8 mouse cellular contexts compared by ENCODE assay signal in genomic region chr16:90810716-90811256, GRCm38 (mm10). TPM values are rescaled to one million over a fixed set of nuclear protein-coding genes. Genes with fewer than 3 reads are reported as not detected.
DNase-seq lines count a peak whose midpoint lies in the region; ATAC-seq and TF ChIP-seq lines count a peak whose summit lies in the region.

No protein-coding gene starts in this region.

- no peak for ATAC-seq in heart, embryonic 11.5 days (replicated peaks; ENCODE audit: insufficient number of reproducible peaks, low FRiP score, low TSS enrichment)
- no peak for ATAC-seq in G1E (ENCODE audit: extremely low read depth, insufficient number of reproducible peaks, low FRiP score, poor library complexity, severe bottlenecking)
- peak; percentile 2; the same call in 1 of the 2 replicates for ATAC-seq in granulocyte monocyte progenitor cell, adult 5-6 weeks (replicated peaks; ENCODE audit: poor library complexity, severe bottlenecking)
- no peak for ATAC-seq in liver, embryonic 15.5 days (ENCODE audit: insufficient read depth)
- ATAC-seq in activated CD4-positive, CD25-positive, alpha-beta regulatory T cell, adult 4 months = no peak

- peak overlapping the region; percentile 78 for H3K4me3 ChIP-seq in heart, embryonic 11.5 days (ENCODE audit: low read depth, low read length)
- H3K4me3 ChIP-seq in G1E (ENCODE audit: low read depth, low read length) = peak overlapping the region; percentile 91; the same call in 1 of the 2 replicates
- H3K4me3 ChIP-seq in liver, embryonic 15.5 days (replicated peaks) = peak overlapping the region; percentile 68

- H3K9me3 ChIP-seq in heart, embryonic 11.5 days (replicated peaks; ENCODE audit: control insufficient read depth, low read length) = no peaks in the 10 kb centered on the region
- H3K9me3 ChIP-seq in G1E (replicated peaks) = no peaks in the 10 kb centered on the region
- H3K9me3 ChIP-seq in liver, embryonic 15.5 days (replicated peaks) = no peaks in the 10 kb centered on the region

- H3K4me1 ChIP-seq in heart, embryonic 11.5 days (ENCODE audit: control insufficient read depth, insufficient read depth, low read length) = peaks cover 11% of the 10 kb centered on the region
- peaks cover 27% of the 10 kb centered on the region for H3K4me1 ChIP-seq in G1E (ENCODE audit: insufficient read depth, low read depth, low read length)
- peaks cover 44% of the 10 kb centered on the region for H3K4me1 ChIP-seq in liver, embryonic 15.5 days (replicated peaks)

- TF ChIP-seq CTCF in G1E (IDR thresholded peaks at IDR 0.05; ENCODE audit: low read depth, low read length) = no peak

- H3K36me3 ChIP-seq in heart, embryonic 11.5 days (ENCODE audit: control insufficient read depth, insufficient read depth, low read length) = no peaks in the 10 kb centered on the region
- peaks cover 27% of the 10 kb centered on the region for H3K36me3 ChIP-seq in G1E (replicated peaks)
- no peaks in the 10 kb centered on the region for H3K36me3 ChIP-seq in liver, embryonic 15.5 days (replicated peaks)

- peak overlapping the region; percentile 64 for H3K4me2 ChIP-seq in heart, embryonic 11.5 days
- H3K4me2 ChIP-seq in liver, embryonic 15.5 days = peak overlapping the region; percentile 87

- H3K27ac ChIP-seq in heart, embryonic 11.5 days (ENCODE audit: low read depth, low read length) = peak overlapping the region; percentile 16; the same call in 1 of the 2 replicates
- no peak overlapping the region; the same call in 1 of the 2 replicates for H3K27ac ChIP-seq in liver, embryonic 15.5 days (replicated peaks)

- H3K9ac ChIP-seq in heart, embryonic 11.5 days (ENCODE audit: low read depth, low read length) = peak overlapping the region; percentile 52
- no peak overlapping the region for H3K9ac ChIP-seq in liver, embryonic 15.5 days

- no peak for DNase-seq in heart, adult 18-20 months
- DNase-seq in G1E (ENCODE audit: low spot score) = no peak
- DNase-seq in thymus, postnatal 0 days (ENCODE audit: low spot score) = no peak
- no peak for DNase-seq in thymus, postnatal 10 days (ENCODE audit: low spot score in 2 of 2)

- H3K27me3 ChIP-seq in heart, embryonic 11.5 days (ENCODE audit: control insufficient read depth, insufficient read depth, low read length) = 0 out of 2 replicates have a peak, but pooled peaks cover 2% of the 10 kb centered on the region
- H3K27me3 ChIP-seq in G1E (ENCODE audit: insufficient read depth, low read length) = peaks cover 28% of the 10 kb centered on the region
- H3K27me3 ChIP-seq in liver, embryonic 15.5 days = peaks cover 22% of the 10 kb centered on the region

- WGBS in heart, embryonic 11.5 days (ENCODE audit: insufficient replicate concordance) = 47% methylated on average over 11 of the region's 11 CpGs
- WGBS in liver, embryonic 15.5 days (ENCODE audit: insufficient replicate concordance) = 56% methylated on average over 11 of the region's 11 CpGs

RNA-seq across cellular contexts. Expression of gene Urb1, which starts 0.6 kb away (rescaled TPM):
- polyA plus RNA-seq in heart, embryonic 11.5 days (2014; fragmentation: Nextera tagmentation; extraction: Ambion mirVana) = 7.0 and 9.9 TPM in 2 replicates
- 1 to 10 TPM; 5.5 to 7.3 TPM for total RNA-seq in heart, adult 18-20 months (2021)
- total RNA-seq in G1E (2014; fragmentation: Nextera tagmentation) = 20.8 and 24.2 TPM in 2 replicates
- 10.8 and 10.9 TPM in 2 replicates for total RNA-seq in G1E (2017)
- 8.6 and 9.8 TPM in 2 replicates for polyA plus RNA-seq in G1E (2012)
- 22.6 and 23.4 TPM in 2 replicates for total RNA-seq in granulocyte monocyte progenitor cell, adult 5-6 weeks (2014; fragmentation: Nextera tagmentation)
- total RNA-seq in granulocyte monocyte progenitor cell, adult 5-6 weeks (2017) = 12.1 and 15.2 TPM in 2 replicates
- polyA plus RNA-seq in liver, embryonic 15.5 days (2015; fragmentation: Nextera tagmentation; extraction: Ambion mirVana) = 4.3 and 4.5 TPM in 2 replicates
- polyA plus RNA-seq in activated CD4-positive, CD25-positive, alpha-beta regulatory T cell, adult 4 months (2017; shearing (Covaris generic)) = 1 to 10 TPM; 3.9 to 4.6 TPM
- polyA plus RNA-seq in thymus, postnatal 0 days (2015; fragmentation: Nextera tagmentation; extraction: Ambion mirVana) = 6.0 and 6.2 TPM in 2 replicates

RNA-seq across cellular contexts. Expression of gene Eva1c, which starts 15.7 kb away (rescaled TPM):
- 1.3 and 1.9 TPM in 2 replicates for polyA plus RNA-seq in heart, embryonic 11.5 days (2014; fragmentation: Nextera tagmentation; extraction: Ambion mirVana)
- total RNA-seq in heart, adult 18-20 months (2021) = 1 to 10 TPM; 1.7 to 3.1 TPM
- total RNA-seq in G1E (2014; fragmentation: Nextera tagmentation) (not detected in 2 replicates), G1E (2017) (0.16 and 0.35 TPM in 2 replicates)
- not detected in 2 replicates for polyA plus RNA-seq in G1E (2012)
- not detected in 2 replicates for total RNA-seq in granulocyte monocyte progenitor cell, adult 5-6 weeks (2014; fragmentation: Nextera tagmentation)
- not detected in 2 replicates for total RNA-seq in granulocyte monocyte progenitor cell, adult 5-6 weeks (2017)
- 0.39 and 0.48 TPM in 2 replicates for polyA plus RNA-seq in liver, embryonic 15.5 days (2015; fragmentation: Nextera tagmentation; extraction: Ambion mirVana)
- polyA plus RNA-seq in activated CD4-positive, CD25-positive, alpha-beta regulatory T cell, adult 4 months (2017; shearing (Covaris generic)) = not detected
- polyA plus RNA-seq in thymus, postnatal 0 days (2015; fragmentation: Nextera tagmentation; extraction: Ambion mirVana) = 0.35 and 0.62 TPM in 2 replicates
